Mouse (Mus musculus) thymus, adult 2 months (tissue): ENCODE results near the gene Qdpr.
"Not testable (repeated sequence)": the region's sequence is repeated elsewhere in the genome, so short reads cannot be mapped to it uniquely, and the experiment has no call there.

Source experiments
- CTCF ChIP-seq: fragments of 200-500 bp; IDR thresholded peaks from 2 replicates; pipeline ENCODE4 v1.5.1; 2012; ENCODE audit warnings: mild to moderate bottlenecking, control low read depth, low read length, moderate library complexity, borderline replicate concordance; ENCODE audit not compliant: control insufficient read depth, poor library complexity, insufficient read depth; ENCODE audit errors: extremely low read depth
- POLR2A ChIP-seq: fragments of 200-500 bp; IDR thresholded peaks from 2 replicates; pipeline ENCODE4 v1.6.1; 2012; ENCODE audit warnings: mild to moderate bottlenecking, low read length, control low read depth, moderate library complexity; ENCODE audit not compliant: control insufficient read depth, poor library complexity, insufficient read depth; ENCODE audit errors: extremely low read depth

GRCm38 (mm10) chr5:45425771-45426170 lies 24.3 kb downstream of the Qdpr start:
- TF ChIP-seq CTCF, POLR2A: not testable (repeated sequence)
